Mouse (Mus musculus) lung, adult 2 months (tissue): ENCODE data around the gene Dcun1d4.

Source experiments
- CTCF ChIP-seq: fragments of 200-500 bp; IDR thresholded peaks from 2 replicates; pipeline ENCODE4 v1.5.1; 2011; ENCODE audit warnings: mild to moderate bottlenecking, low read length, control low read depth; ENCODE audit not compliant: insufficient read depth
- POLR2A ChIP-seq: fragments of 200-500 bp; IDR thresholded peaks from 2 replicates; pipeline ENCODE4 v1.6.1; 2011; ENCODE audit warnings: low read depth, mild to moderate bottlenecking, control low read depth, low read length, borderline replicate concordance; ENCODE audit errors: extremely low read depth

DNA sequence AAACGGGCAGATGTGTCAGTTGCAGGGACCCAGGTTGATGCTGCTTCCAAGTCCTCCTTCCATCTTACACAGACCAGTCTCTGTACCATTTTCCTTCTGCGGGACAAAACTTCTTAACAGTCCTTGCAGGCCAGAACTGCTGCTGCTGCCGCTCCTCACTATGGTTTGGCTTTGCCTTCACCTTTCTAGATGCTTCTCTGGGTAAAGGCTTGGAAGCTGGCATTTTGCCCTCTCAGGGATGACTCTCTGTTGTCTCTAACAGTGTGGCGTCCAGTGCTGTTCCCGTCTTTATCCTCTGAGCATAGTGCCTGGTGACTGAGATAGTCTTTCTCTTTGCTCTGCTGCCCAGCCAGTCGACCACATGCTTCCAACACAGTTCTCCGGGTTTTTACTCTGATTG lies 66.5 kb downstream of the Dcun1d4 start:
- TF ChIP-seq CTCF, result no peak
- TF ChIP-seq POLR2A, result no peak
